Mouse (Mus musculus) lung, postnatal 4 days (tissue): ENCODE measurements at regions not wholly inside any gene's neighbourhood (a gene's known extent, or its start where the extent isn't known, plus 50 kb on each side); places are given as distances from the start of the nearest gene placed in this dataset.
A peak's percentile ranks its signal among the peaks of the same experiment; 100 is the strongest.

Source experiments
- DNase-seq, 2 experiments: peaks; one replicate each; pipeline ENCODE4 v3.0.0; 2021

DNA sequence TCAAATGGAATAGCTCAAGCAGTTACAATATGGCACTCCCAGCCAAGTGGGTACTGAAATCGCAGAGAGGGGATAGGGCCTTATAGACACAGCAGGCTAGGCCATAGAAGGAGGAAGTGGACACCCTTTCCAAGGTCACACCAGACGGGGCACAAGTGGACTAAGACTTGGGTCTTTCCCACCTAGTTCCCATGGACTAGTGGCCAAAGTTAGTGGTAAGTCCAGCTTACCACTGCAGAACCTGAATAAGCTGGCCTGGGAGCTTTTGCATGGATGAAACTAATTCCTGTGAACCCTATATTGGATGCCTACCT is 216.8 kb upstream of the Spdye4c start:
- DNase-seq = no peak

DNA sequence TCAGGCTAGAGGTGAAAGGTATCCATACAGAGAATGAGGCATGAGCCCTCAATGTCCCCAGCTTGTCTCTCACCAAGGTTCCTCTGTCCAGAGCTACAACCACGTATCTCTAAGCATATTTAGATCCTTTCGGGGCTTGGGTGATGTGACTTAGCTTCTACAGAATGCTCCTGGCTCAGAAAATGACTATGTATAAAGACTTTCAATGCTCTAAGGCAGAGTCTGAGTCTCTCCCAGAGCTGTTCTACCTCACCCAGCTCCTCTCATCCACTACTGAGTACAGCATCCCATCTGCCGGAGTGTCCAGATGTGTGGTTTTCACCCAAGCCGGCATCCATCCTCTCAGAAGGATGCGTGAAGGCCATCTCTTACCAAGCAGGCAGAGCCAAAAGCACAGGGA is 216.1 kb upstream of the Spdye4c start:
- DNase-seq = no peak

DNA sequence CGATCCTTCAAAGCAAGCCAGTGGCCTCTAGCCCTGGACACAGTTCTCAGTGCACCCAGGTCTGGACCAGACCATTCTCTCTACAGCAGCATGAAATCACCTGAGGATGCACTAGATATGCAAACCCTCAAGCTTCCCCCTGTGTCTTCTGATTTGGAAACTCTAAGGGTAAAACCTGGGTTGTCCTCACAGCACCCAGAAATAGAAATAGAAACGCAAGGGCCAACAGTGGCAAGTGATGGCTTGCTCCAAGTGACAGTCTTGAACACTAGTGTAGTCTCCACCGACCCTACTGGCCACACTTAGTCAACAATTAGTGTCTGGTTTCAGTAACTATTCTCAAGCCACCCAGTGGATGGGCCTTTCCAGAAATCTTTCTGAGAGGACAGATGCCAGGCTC is 215.2 kb upstream of the Spdye4c start:
- no peak for DNase-seq

DNA sequence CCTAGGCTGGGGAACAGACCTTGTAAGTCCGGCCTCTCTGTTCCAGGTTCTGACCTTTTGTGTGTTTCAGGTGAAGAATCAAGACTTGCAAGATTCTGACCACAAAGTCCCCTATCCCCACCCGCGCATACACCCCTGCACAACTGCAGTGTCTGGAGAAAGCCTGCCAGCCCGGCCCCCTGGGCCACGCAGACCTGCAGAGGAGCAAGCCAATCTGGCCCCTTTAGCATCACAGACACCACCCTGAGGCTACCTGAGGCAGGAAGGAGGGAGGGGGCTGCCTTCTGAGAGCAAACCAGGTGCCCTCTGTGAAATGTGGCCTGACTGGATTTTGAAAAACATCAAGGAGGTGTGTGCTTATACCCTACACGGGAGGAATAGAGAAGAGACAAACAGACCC is 213.8 kb upstream of the Spdye4c start:
- no peak for DNase-seq

DNA sequence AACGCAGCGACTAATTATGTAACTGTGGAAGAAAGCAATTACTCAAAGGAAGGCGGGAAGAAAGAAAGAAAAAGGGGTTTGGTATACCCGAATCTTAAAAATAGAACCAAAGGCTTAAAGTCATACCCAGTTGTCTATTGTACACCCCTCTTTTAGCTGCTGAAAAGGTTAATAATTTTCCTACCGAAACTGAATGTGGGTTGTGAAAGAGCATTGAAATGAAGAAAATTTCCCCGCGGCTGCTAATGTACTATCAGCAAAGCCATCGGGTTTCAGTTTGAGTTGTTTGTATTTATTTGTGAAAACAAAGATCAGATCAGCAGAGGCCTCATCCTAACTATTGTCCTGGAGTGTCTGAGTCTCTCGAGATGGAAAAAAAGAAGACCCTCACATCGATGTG is 213.3 kb upstream of the Spdye4c start:
- DNase-seq = no peak

DNA sequence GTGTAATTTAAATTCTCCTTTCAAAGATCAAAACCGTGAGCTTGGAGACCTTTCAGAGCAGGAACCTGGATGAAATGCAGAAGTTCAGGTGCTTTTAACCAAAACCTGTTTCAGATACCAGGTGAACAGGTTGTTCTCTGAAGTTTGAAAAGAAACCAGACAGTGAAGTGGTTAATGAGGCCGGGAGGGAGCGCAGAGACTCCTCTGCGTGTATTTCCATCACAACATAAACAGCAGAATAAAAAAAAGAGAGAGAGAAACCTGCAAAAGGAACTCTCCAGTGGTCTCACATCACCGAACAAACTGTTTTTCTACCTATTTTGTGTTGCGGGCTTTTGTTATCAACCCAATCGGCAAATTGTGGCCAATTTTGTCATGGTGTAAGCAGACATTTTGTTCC is 212.6 kb upstream of the Spdye4c start:
- DNase-seq = no peak

DNA sequence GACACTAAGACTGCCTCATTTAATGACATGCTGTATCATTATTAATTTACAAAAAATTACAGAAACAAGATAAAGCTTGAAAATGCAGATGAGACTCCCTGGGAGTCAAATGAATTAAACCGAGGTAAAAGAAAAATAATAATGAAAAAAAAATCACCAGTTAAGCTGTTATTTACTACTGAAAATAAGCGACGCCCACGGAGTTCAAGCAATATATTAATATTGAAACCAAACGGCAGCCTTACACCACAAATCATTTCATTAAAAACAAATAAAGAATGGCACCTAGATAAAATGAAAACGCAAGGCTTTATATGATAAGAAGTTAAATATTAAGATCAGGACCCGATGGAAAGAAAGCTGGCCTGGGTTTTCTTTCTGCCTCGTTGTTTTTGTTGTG is 211.9 kb upstream of the Spdye4c start:
- DNase-seq = no peak

DNA sequence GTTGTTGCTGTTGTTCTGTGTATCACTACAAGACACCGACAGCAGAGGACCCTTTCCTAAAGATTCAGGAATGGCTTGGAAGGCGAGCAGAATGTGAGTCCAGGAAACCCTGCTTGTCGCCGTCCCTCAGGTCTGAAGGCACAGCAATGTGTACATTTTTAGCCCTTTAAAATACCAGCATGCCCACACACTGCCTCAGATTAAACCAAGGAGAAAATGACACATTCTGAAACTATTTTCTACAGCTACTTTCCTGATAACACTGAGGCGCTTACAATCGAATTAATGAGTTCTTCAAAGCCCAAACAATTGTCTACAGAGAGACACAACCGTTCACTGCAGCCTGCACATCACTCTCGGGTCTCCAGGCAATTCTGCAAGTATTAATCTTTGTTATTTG is 211.5 kb upstream of the Spdye4c start:
- no peak for DNase-seq

DNA sequence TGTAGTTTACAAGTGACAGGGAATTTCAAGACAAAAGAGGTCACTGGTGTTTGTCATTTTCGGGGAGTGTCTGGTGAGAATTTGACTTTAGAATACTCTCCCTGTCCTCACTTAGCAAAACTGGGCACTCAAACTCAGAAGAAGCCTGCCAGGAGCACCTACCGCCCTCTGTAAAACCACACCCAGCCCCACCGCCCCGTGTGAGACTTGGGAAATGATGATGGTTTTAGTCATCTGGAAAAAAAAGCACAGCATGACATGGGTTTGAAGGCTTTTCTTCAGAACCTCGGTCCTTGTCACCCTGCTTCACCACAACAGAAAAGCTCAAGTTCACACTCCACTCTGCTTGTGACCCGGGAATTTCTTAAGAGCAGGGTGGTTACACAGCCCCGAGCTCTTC is 210.4 kb upstream of the Spdye4c start:
- DNase-seq = no peak

DNA sequence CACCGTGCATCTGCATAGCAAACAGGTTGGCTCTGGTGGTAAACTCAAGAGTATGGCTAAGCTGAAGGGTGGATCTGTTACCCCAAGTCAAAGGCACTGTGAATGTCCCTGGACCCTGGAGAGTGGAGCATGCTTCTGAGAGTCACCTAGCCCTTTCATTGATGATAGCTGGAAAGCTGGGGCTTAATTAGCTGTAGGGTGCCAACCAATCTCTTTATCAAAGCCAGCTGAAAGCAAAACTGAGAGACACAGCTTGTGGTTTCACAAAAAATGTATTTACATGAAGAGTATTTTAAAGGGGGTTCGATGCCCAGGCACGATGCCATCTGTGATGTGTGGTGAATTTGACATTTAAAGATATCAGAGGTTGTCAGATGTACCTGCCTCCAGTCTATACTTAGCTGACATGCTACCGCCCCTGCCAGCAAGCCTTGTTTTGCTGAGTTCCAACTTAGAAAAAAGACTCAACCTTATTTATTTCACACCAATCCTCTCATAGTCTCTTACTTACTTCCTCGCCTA is 209.3 kb upstream of the Spdye4c start:
- no peak for DNase-seq

DNA sequence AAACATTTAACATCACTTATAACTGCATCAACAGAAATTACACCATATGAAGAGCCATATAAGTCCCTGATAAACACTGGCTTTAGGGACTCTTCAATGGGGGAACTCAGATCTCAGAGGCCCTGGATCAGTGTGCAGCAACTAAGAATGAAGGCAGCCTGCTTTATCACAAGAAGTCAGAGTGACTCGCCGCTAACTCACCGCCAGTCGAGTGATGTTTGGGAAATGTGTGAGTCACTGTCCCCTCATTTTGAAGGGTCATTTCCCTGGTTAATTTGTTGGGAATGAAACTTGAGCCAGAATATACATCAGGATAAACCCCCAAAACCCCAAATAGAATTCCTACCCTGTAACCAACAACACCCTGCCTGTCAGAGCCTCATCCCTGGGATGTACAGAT is 208.5 kb upstream of the Spdye4c start:
- no peak for DNase-seq

DNA sequence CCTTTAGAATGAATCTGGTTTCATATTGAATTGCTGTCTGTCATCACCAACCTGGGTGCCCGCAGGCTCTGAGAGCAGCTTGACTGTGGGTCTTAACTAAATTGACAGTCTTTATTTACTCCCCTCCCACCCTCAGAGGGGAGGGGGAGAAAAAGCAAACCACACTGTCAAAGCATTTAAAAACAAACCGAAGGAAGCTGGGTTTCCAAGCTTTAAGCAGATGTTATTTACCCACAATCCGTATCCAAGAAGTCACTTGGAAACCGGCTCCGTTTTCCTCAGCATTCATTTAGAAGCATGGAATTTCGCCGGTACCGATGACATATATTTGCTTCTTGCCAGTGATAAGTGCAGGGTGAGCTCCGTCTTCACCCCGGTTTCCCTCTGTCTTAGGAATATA is 206.4 kb upstream of the Spdye4c start:
- no peak for DNase-seq

DNA sequence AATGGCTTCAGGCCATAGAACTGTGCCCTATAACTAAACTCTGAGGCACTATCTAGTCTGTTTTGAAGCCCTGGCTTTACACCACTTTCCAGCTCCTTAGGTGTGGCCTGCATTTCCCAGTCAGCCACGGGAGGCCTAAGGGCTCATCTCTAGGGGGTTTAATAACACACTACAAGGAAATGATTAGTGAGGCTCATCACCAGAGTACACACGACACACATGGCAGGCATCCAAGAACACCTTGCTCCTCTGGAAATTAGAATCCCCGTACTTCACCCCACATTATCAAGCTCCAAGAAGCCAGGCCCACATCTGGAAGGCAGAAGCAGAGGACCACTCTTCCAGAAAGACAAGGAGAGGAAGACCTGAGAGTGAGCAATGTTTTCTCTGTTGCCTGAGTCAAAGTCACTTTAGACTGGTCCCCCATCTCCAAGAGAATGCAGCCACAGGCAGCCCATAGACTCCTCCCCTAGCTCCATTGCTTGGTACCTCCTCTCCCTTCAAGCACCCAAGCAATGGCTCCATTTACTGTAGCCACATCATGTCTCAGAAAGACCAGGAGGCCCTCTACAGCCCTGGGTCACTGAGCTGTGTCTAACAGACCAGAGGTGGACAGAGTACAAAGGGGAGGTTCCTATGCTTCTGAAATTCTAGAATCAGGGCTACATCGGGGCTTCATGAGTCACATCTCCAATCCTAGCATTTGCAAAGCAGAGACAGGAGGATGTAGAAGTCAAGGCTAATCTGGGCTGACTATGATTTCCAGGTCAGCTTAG is 204.0 kb upstream of the Spdye4c start:
- no peak for DNase-seq

DNA sequence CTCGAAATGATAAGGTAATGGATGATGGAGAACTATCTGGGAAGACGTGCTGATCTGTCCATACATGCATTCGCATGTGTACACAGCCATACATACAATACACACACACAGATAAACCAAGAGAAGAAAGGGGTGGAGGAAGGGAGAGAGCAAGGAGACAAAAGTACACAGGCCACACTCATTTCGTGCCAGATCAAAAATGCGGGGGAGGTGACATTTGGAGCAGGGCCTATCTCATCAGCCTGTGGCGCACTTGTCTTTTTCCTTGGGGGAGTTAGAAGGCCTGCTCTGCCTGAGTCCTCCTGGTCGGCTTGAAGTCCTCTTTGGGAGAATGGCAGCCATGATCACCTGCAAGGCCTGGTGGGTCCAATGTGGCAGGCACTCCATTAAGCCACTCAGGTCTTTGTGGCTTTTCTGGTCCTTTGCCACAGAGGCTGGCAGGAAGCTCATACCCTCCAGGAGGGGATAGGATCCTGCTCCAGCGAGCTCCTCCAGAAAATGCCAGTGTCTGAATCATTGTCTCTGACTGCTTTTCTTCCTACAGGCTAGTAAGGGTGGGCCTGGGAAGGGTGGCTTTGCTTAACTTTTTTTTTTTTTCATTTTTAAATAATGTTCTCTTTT is 203.0 kb upstream of the Spdye4c start:
- no peak for DNase-seq

DNA sequence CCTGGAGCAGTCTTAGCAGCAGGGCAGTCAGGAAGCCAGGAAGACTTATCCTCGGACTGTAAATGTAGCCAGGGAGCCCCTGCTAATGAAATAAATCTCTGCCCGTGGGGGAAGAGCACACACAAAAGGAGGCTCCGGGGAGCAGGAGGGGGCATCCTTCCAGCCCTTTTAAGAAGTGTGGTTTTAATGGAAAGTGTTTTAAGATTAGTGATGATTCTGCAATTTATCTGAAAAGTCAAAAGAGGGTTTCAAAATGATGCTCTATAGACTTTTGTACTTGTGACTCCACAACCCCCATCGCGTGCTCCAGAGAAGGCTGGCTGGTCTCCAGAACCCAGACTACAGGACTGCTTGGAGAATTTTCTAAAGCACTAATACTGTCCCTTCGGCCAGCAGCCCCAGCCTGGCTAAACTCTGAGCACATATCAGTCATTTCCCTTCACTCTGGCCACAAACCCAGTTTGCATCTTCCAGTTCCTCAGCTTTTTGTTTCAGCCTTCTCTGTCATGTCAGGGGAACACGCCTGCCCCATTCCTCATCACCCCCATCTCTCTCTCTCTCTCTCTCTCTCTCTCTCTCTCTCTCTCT is 202.0 kb upstream of the Spdye4c start:
- no peak for DNase-seq

DNA sequence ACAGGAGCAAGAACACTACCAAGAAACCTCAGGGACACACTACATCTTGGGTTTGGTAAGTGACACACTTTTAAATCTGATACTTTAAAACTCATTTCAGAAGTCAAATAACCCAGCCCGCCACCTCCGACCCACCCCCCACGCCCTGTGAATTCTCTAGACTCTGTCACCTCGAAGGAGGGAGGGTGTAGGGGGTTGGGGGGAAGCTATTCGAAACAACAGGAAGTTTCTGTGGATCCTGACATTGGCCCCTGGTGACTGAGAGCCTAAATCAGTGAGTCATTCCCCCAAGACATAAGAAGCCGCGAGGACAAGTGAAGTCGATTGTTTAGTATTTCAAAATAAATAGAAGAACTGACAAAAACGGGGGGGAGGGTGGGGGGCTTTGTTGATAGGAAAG is 198.7 kb upstream of the Spdye4c start:
- DNase-seq = no peak

DNA sequence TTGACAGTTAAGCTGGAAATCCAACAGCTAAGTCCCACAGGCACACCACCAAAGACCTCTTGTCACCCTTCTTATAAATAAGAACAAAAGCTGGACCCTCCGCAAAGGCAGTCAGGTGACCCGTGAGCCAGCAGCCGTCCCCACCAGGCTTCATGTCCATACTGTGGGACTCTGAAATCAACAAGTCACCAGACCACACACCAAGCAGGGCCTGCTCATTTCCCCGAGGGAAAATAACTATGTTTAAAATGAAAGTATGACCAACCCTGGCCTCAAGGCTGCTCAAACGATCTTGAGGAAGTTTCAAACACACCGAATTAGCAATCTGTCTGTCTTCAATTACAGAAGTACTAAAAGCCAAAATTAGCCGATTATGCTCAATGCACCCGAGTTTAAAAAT is 197.6 kb upstream of the Spdye4c start:
- no peak for DNase-seq

DNA sequence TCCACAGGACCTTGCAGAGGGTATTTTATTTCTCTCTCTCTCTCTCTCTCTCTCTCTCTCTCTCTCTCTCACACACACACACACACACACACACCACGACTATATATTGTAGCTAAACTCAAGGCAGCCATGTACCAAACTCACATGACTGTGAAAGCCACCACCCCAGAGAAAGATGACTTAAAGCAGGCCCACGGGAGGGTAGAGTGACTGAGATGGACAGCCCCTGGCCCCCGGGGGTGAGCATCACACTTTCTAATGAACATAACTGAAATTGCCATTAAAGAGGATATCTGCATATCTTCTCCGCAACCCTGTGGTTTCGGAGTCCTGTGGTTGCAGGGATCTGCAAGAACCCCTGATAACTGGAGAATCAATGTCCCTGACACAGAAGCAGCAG is 197.1 kb upstream of the Spdye4c start:
- no peak for DNase-seq

DNA sequence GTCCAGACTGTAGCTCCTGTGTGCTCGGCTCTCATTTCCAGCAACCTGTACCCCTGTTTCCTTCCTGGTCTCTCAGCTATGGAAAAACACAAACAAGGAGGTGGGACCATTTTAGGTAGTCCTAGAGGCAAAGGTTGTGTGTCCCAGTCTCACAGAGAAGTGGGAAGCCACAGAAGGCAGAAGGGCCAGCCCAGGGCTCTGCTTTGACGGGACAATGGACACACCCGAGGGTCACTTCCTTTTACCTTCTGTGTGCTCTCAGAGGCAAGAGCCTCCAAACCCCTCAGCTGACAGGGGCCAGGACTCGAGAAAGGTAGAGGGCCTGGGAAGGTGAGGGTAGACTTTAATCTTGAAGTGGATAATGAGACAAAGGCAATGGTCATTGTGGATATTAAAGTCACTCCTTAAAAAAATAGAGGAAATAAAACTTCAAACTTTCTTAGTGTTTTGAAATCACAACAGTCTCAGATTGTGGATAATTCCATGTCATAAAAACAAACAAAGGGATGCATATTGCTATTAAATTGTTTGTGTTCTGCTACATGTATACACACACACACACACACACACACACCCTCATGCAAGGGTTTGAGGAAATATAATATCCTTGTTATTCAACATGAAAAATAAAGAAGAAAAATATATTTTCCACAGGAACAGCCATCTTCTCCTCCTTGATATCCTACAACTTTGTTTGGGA is 195.6 kb upstream of the Spdye4c start:
- no peak for DNase-seq

DNA sequence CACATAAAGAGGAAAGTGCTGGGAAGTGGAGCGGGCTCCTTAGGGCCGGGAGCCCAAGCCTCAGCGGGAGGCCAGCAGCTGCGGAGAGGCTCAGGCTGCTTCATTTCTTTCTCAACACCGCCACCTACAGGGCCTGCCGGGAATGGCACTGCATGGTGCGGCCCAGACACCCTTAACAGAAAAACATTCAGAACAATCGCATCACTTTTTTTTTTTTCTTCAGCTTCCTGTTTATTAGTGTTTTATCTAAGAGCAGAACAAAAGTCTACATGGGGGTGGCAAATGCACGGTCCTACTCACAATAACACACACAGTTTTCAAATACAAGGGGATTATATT is 195.0 kb upstream of the Spdye4c start:
- DNase-seq = peak; percentile 93 to 96

DNA sequence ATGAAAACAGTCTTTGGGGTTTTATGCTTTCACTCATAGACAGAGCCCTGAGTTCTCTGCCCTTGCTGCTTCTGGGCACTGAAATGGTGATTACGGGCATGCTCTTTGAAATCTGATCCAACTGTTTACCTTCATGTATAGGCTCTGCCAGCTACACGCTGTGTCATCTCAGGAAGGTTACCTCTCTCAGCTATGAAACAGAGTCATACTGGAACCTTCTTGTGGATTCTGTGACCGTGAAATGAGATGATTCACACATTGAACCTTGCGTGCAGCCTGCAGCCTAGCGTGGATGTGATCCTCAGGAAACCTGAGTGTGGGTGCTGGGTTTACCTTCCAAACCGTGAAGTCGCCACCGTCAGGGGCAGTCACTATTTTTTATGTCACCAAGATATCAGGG is 189.7 kb upstream of the Spdye4c start:
- no peak for DNase-seq

DNA sequence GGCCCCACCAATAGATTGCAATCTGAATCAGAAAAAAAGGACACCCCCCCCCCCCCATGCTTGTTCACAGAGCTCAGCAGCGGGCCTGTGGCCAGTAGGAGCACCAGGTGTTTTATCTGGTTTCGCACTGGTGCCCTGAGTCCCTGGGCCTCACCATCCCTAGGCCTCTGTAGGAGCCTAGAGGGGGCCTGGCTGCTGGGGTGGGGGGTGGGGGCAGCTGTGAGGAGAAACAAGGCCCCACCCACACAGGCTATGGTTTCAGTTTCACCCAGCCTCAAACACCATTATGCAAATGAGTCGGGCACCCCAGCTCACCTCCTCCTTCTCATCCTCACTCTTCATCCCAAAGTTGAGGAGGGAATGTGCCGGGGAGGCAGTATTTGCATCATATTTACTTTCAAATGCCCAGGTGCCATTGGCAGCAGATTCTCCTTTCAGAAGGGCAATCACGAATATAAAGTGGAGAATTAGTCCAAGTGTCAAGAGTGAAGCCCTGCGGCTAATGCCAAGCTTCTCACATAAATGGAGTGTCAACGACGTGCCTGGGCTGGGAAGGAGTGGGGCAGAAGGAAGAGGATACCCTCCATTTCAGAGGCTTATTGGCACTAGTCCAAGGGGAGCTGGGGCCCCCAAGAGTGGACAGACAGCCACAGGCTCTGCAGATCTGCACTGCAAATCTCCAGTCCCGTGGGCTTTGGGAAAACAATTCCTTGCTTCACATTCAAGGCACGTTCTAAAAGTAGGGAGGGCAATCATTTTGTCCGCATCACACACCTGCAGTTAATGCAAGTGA is 187.7 kb upstream of the Spdye4c start:
- no peak for DNase-seq

DNA sequence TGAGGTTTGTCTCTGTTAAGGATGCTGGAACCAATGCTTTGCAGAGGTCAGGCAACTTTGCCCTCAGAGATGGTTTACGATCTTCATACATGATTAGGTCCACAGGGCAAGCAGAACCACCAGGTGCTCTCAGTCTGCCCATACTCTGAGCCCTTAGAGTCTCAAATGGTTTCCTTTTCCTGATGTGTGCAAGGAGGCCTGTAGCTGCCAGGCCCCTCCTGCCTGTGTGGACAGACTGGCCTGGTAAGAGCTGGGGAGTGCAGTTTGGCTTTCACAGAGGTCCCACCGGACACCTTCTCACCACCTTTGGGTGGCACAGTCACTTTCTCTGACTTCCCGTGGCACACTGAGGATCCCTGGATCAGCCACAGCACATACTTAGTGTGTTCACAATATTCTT is 186.6 kb upstream of the Spdye4c start:
- no peak for DNase-seq
